Mouse (Mus musculus) stomach, postnatal 0 days (tissue): ENCODE results near the gene Zfp978.
"Not testable (repeated sequence)": the region's sequence is repeated elsewhere in the genome, so short reads cannot be mapped to it uniquely, and the experiment has no call there.

Source experiments
- CTCF ChIP-seq: IDR thresholded peaks from 2 replicates; pipeline ENCODE4 v1.5.1; 2016; ENCODE audit warnings: antibody characterized with exemption, low read depth, mild to moderate bottlenecking, moderate library complexity
- EP300 ChIP-seq: optimal IDR thresholded peaks from 2 replicates; pipeline ENCODE3; 2016; ENCODE audit warnings: antibody characterized with exemption

- TF ChIP-seq CTCF, EP300: not testable (repeated sequence)
Measured at GRCm38 (mm10) chr4:147400031-147400847, 39.1 kb downstream of the Zfp978 start.
